Mouse (Mus musculus): ENCODE results near the gene Nadsyn1. TPM values are rescaled to one million over a fixed set of nuclear protein-coding genes. Genes with fewer than 3 reads are reported as not detected.

The Nadsyn1 gene
- polyA plus RNA-seq (2014; fragmentation: Illumina TruSeq; extraction: RNeasy Lipid Tissue Mini Kit (QIAGEN cat#74804); ENCODE audit: insufficient read depth, low read depth, low replicate concordance), result 4.2 TPM

GRCm38 (mm10) chr7:143822375-143823265 is at the start of gene Nadsyn1, which contains the start of gene Dhcr7:
Gene Nadsyn1 (minus strand): TSS chr7:143822849.
Gene Dhcr7 (plus strand): TSS chr7:143823145.

DNA sequence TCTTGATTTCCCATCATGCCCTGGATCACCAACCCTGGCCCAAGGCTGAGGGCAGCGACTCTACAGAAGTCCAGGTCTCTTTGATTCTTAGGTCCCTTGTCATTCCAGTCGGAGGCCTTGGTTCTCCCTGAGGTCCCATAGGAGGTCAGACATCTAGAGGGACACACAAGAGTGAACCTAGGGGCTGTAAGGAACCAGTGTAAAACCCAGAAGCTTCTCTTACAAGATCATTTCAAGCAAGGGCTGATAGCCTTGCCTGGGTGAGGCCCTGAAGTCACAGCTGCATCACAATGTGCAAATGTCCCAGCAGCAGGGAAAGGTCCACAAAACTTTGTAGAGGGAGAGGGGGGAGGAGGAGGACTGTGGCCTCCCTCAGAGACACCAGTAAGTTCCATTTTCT is 43.9 kb upstream of the Nadsyn1 start, which contains the start of gene Gm498:
Gene Gm498, plus strand, starts transcription at position 301 of the 400 bp plus-strand sequence.

GRCm38 (mm10) chr7:143783996-143784829 is 38.4 kb downstream of the Nadsyn1 start, which contains the start of gene Mrgpre:
Gene Mrgpre (minus strand): TSS chr7:143784500.

GRCm38 (mm10) chr7:143766893-143767292 is 55.8 kb downstream of the Nadsyn1 start, which contains the start of gene Mrgprg:
Gene Mrgprg (minus strand): TSS chr7:143766993.

DNA sequence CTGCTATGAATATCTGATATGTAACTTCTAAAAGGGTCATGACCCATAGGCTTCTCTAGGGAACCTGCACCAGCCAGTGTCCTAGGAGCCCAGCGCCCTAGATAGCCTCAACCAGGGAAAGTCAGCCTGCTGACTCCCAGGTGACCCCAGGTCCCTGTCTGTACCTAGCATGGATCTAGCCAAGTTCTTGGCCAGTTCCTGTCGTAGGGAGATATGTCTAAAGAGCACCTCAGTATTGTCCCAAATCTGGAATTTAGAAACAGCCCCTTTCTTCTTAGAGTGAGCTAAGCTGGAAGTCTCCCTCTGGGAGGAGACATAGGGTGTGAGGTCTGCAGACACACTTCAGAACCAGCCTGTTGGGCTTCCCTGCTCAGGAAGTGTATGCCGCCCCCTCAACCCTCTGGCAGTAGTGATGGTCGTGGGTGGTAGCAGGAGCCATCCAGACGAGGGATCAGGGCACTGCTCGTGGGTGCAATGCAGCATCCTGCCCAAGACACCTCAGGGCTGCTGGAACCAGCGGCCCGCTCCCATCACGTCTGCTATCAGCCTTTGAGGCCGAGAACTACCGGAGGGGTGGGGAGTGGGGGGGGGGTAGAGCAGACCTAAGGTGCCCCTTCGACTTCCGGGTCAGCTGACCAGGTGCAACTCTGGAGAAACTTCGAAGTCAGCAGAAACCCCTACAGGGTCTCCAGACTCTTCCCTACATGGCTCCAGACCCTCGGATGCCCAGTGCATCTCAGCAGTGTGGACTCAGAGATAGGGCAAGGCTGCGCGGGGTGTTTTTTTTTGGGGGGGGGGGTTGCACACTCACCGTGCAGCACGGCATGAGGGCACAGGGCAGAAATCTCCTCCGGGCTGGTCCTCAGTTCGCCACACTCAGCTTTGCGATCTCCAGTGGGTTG is 66.3 kb downstream of the Nadsyn1 start, which contains the start of gene Osbpl5:
Gene Osbpl5, minus strand, starts transcription at position 861 of the 902 bp plus-strand sequence.

Other genes starting within 250 kb of the Nadsyn1 start
- gene Cars, start 222.8 kb downstream of the Nadsyn1 start, polyA plus RNA-seq (2014; fragmentation: Illumina TruSeq; extraction: RNeasy Lipid Tissue Mini Kit (QIAGEN cat#74804); ENCODE audit: insufficient read depth, low read depth, low replicate concordance), result 18.9 TPM
- gene Tnfrsf26, start 194.1 kb downstream of the Nadsyn1 start, polyA plus RNA-seq (2014; fragmentation: Illumina TruSeq; extraction: RNeasy Lipid Tissue Mini Kit (QIAGEN cat#74804); ENCODE audit: insufficient read depth, low read depth, low replicate concordance), result 1.9 TPM
- gene Tnfrsf22, start 173.2 kb downstream of the Nadsyn1 start, polyA plus RNA-seq (2014; fragmentation: Illumina TruSeq; extraction: RNeasy Lipid Tissue Mini Kit (QIAGEN cat#74804); ENCODE audit: insufficient read depth, low read depth, low replicate concordance), result 3.9 TPM
- 0.94 TPM for gene Tnfrsf23, start 137.0 kb downstream of the Nadsyn1 start, polyA plus RNA-seq (2014; fragmentation: Illumina TruSeq; extraction: RNeasy Lipid Tissue Mini Kit (QIAGEN cat#74804); ENCODE audit: insufficient read depth, low read depth, low replicate concordance)
- 34.8 TPM for gene Osbpl5, start 65.9 kb downstream of the Nadsyn1 start, polyA plus RNA-seq (2014; fragmentation: Illumina TruSeq; extraction: RNeasy Lipid Tissue Mini Kit (QIAGEN cat#74804); ENCODE audit: insufficient read depth, low read depth, low replicate concordance)
- not detected for gene Mrgprg, start 55.9 kb downstream of the Nadsyn1 start, polyA plus RNA-seq (2014; fragmentation: Illumina TruSeq; extraction: RNeasy Lipid Tissue Mini Kit (QIAGEN cat#74804); ENCODE audit: insufficient read depth, low read depth, low replicate concordance)
- 0.99 TPM for gene Mrgpre, start 38.3 kb downstream of the Nadsyn1 start, polyA plus RNA-seq (2014; fragmentation: Illumina TruSeq; extraction: RNeasy Lipid Tissue Mini Kit (QIAGEN cat#74804); ENCODE audit: insufficient read depth, low read depth, low replicate concordance)
- 9.8 TPM for gene Dhcr7, start 296 bp upstream of the Nadsyn1 start, polyA plus RNA-seq (2014; fragmentation: Illumina TruSeq; extraction: RNeasy Lipid Tissue Mini Kit (QIAGEN cat#74804); ENCODE audit: insufficient read depth, low read depth, low replicate concordance)
- not detected for gene Gm498, start 44.0 kb upstream of the Nadsyn1 start, polyA plus RNA-seq (2014; fragmentation: Illumina TruSeq; extraction: RNeasy Lipid Tissue Mini Kit (QIAGEN cat#74804); ENCODE audit: insufficient read depth, low read depth, low replicate concordance)
- 0.81 TPM for gene Shank2, start 179.1 kb upstream of the Nadsyn1 start, polyA plus RNA-seq (2014; fragmentation: Illumina TruSeq; extraction: RNeasy Lipid Tissue Mini Kit (QIAGEN cat#74804); ENCODE audit: insufficient read depth, low read depth, low replicate concordance)

Measured in lung, adult 10 weeks (tissue).